Mouse (Mus musculus) v-Abl transformed pro-B cells (cell line): ENCODE data around the gene Crim1.

Experiments
- in situ Hi-C, 2 experiments: fragments of 400-800 bp; cut with MboI; formaldehyde crosslinking; loops; one replicate each; pipeline ENCODE4 v1.15.1; 2025; ENCODE audit not compliant: unreplicated experiment in 2 of 2

Crim1 gene

DNA sequence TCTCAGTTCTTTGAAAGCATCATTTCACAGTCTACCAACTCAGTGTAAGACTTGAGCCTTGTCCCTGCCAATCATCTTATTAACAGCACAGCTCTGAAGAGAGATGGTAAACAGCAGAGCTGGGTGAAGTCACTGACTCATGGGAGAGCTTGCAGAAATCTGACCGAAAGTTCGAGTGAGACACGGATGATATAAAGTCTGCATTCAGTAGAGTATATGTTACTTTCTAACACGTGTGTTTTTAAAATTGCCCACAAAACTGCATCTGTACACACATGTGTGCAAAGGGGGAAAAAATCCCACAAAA is 75.4 kb downstream of the Crim1 start:
- in situ Hi-C loops, result no loop called here

DNA sequence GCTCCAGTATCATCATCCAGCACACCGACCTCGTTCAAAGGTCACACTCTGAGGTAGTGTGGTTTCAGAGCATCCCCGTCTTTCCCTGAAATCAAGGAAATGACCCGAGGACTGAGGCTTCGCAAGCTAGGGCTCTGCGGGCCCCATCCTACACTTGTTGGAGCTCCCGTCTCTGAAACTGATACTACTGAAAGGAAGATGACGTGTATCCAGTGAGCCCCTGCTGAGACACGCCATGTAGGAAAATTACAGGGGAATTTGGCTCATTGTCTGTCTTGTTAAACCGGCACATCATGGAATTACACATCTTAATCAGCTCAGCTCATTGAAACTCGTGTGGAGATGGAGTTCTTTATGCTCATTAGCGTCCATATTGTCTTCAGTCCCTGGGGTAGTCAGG is 79.1 kb downstream of the Crim1 start:
- in situ Hi-C loops, result no loop called here

DNA sequence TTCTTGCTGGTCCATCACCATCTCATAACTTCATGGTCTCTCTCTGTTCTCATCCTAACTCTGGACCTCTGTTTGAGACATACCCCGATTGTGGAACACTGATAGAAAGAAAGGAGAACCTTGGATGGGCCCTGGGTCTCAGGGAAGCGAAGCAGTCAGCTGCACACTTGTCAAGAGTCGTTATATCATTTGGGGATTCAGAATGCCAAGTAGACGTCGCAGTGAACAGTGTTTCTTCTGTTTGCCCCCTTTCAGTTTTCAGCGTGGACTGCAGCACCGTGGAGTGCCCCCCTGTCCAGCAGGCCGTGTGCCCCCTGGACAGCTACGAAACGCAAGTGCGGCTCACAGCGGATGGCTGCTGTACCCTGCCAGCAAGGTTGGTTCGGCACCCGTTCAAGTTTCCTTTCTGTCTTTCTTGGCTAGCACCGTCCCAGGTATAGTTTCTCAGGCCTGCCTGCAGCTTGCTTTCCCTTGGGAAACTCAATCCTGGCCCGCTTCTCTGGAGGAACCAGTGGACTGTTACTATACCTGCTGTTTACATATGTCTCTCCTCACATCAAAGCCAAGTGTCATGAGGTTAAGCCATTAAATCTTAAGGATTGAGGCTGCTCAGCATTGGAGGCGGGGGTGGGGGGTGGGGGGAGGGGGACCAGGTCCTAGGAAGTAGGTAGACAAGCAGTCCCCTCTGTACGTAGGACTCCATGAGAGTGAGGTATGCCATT is 81.1 kb downstream of the Crim1 start:
- in situ Hi-C loops, result no loop called here

DNA sequence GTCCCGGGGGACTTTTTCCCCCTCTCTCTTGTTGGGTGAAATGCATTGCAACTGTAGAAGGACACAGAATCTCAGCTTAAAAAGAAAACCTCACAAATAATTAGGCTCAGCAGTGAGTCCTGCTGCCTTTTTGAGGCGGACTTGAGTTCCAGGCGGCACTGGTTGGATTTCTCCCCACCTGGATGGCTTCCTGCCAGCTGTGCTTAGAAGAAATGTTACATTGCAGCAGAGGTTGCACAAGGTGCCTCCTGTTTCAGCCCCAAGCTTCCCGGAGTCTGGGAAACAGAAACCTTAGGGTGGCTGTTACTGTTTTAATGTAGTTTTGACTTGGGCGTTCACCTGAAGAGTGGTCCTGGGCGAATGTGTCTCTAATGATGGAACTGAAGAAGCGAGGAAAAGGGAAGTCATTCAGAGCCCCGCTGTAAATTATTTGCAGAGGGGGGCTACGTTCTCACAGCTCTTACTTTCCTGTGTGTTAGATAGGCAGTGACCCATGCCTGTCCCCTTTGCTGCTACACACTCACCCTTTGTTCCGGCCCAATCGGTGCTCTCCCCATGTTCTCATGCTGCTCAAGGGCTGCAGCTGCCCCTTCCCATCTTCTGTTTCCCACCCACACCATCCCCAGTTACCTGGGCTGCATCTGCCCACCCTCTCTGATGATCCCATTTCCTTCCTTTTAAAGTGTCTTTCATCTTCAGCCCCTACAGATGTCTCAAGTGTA is 83.4 kb downstream of the Crim1 start:
- in situ Hi-C loops, result no loop called here

DNA sequence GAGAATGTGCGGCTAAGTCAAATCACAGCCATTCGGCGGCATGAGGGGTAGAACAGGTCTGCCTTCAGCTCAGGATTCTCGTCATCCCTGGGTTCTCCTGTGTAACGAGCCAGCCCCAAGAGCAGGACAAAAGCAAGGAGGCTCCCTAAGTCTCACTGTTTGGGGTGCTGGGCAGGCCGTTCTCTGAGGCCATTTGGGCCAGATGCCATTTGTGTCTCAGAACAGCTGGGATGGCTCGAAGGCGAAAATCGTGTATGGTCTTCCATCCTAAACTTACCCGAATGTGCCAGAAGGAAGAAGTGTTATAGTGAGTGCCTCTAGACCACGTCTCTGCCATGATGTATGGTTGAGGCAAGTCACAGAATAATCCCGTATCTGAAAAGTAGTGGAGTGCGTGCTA is 86.0 kb downstream of the Crim1 start:
- in situ Hi-C loops, result no loop called here

DNA sequence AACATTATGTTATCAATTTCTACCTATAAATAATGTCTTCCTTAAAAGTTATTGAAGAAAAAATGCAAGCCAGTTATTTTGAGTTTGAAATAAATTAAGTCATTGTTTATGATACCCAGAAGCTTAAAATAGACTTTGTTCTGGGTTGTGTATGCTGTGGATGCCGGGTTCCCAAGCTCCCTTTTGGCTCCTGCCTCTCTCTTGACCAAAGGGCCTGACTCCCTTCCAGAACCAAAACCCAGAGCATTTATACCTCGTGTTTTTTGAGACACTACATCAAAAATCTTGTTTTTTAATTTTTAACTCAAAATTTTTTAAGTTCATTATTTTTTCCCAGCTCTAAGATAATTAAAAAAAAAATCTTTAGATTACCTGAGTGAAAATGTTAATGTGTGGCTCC is 87.3 kb downstream of the Crim1 start:
- in situ Hi-C loops, result no loop called here

DNA sequence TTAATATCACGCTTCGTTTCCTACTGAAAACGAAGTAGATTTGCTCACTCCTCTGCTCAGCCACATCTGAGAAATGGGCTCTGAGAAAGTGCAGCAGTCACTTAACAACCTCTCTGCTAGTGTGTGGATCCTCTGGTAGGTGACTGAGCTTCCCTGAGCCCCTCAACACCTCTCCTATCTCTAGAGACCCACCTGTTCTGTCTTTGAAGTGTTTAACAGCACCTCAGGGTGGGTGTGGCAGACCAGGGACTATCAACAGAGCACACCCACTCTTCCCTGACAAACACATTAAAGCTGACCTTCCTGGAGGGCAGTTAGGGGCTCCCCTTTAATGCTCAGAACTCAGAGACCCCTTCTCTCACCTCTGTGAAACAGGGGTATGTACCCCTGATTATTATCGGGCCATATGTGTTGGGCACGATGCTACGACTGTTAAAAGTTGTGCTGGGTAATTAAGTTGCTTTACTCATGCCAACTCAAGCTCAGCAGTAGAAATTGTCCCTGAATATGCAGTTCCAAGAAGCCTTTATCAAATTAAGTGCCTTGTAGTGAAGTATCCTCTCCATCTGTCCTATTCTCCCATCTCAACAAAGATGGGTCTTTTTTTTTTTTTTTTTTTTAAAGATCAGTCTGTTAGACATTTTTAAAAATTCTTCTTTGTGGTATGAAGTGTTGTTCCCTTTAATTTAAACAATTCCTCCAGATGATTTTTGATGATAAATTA is 90.3 kb downstream of the Crim1 start:
- in situ Hi-C loops, result no loop called here

DNA sequence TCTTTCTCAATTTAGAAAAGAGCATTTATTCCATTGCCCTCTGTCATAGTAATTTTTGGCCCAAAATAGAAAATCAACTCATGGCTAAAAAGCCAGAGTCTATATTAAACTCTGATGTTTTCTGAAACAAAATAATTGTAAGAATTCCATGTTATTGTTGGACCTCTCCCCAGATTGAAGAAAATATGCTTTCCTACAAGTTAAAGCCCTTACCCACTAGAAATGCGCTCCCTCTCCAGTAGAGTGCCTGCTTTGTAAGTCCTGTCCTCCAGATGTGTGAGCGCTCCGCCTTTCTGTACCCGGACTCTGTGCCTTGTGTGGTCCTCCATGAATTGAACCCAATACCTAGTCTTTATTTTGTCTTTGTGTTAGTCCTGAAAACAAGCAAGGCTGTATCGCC is 91.0 kb downstream of the Crim1 start:
- in situ Hi-C loops, result no loop called here

DNA sequence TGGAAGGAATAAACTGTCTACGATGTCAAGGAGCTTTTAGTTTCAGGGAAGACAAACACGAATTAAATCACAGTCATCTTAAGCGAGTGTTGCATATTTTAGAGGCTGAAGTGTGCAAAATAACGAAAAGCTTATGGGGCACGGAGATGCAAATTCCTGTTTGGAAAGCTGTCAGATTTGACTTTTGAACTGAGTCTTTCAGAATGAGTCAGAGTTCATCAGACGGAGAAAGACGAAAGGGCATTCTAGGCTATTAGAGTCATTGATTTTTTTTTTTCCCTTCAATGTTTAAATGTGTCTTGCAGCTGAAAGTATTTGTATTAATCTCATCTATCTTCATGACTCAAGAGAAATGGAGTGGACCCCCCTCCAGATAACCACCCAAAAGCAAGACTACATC is 92.3 kb downstream of the Crim1 start:
- in situ Hi-C loops, result no loop called here

DNA sequence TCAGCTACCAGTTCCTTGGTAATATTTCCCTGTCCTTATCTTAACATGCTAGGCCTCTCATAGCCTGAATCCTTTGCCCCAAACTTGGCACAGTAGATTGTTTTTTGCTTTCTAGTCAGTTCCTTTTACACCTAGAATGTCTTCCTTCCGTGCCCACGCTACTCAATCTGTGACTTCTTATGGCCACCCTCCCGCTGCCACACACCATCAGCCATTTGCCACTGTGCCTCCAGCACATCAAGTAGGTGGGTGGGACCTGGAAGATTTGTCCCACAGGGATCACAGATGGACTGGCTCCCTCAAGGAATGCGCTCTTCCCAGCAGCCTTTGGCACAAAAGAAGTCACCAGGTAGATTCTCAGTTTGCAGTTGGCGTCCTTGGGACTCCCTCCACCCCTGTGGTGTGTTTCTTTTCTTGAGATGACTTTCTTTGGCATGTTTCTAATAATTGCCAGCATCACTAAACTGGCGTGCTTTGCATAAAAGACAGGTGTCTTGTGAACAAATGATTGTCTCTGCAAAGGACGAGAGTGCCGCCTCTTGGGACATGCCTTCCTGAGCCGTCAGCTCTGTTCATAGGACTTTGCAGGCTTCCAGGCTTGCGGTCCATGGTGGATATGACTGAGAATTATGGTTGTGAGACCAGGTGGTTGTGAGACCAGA is 92.9 kb downstream of the Crim1 start:
- in situ Hi-C loops, result no loop called here

DNA sequence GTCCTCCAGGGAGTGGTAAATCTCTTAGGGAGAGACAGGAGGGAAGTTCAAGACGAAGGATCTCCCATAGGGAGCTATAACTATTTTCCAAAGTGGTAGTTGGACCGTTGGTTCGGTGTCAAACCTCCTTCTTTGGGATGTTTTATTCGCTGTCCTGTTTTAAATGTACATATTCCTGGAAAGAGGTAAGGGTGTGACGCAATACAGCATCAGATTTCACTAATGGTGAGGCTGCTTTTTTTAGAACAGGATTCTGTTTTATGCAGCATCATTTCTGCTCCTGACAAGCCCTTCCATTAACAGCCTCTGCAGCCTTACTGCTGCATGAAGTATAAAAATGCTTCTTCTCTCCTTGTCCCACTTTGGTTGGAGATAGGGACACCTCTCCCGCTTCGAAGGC is 95.9 kb downstream of the Crim1 start:
- in situ Hi-C loops, result no loop called here

DNA sequence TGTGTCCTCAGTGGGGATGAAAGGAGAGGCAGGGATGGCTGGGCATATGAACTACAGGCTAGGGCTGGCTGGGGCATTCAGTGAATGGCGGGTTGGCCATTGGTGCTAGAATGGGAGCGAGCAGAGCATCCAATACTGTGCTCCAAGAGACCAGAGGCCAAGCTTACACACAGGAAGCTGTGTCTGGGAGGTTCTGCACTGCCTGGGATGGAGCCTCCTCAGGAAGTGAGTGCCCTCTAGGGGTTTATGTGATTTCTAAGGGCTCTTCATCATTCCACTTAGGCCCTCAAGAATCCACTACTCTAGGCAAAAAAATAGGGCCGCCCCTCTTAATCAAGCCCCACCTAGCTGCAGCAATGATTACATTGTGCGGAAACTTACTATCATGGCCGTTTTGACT is 98.1 kb downstream of the Crim1 start:
- in situ Hi-C loops, result no loop called here

DNA sequence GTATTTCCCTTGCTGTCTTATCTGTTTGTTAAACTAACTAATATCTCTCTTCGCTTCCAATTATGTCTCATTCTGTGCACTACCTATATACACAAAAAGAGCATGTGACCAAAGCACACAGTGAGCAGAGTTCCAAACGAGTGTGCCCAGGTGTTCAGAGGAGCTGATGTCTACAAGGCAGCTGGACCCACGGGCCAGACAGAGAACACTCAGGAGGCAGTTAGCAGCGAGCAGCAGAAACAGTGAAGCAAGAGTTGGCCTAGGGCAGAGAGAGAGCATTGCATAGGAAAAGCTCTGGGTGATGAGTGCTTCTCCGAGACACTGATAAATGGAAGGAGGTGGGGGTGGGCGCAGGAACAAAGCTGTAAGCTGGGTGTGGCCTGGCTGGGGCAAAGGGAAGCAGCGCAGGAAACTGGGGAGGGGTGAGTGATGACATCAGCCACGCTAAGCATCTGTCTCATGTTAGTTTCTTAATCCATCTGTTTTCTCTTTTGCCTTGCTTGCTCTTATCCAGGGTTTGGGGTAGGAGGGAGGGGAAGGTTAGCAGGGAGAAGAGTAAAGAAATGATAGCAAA is 99.0 kb downstream of the Crim1 start:
- in situ Hi-C loops, result no loop called here

DNA sequence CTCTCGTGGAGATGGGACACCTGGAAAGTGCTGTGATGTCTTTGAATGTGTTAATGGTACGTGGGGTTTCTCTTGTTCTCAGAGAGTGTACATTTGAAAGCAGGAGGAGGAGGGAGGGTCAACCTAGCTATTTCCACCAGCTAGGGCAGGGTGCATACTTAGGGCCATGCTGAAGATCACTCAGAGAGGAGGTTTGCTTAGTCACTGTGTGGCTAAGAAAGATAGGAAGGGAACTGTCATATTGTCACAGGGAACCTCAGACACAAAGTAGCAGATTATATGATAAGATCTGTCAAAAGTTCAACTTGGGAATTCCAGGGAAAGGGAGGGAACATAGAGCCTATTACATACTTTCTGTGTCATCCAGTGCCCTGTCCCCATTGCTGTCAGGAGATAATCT is 103.0 kb downstream of the Crim1 start:
- in situ Hi-C loops, result no loop called here

DNA sequence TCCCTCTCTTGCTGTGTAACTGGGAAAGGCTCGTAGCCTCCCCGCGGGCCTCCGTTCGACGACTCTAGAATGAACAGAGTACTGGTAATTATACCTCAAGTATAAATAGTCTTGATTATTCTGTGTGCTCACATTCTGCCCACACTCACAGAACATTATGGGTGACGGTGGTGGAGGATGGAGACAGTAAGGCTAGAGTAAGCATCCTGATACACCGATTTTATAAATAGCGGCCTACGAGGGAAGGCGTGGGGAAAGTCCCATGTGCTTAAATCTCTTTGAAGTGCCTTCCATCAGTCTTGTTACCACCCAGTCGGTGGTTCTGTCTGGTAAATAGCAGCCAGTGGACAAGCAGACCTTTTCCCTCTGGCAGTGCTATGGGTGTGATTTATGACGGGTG is 104.0 kb downstream of the Crim1 start:
- in situ Hi-C loops, result no loop called here

DNA sequence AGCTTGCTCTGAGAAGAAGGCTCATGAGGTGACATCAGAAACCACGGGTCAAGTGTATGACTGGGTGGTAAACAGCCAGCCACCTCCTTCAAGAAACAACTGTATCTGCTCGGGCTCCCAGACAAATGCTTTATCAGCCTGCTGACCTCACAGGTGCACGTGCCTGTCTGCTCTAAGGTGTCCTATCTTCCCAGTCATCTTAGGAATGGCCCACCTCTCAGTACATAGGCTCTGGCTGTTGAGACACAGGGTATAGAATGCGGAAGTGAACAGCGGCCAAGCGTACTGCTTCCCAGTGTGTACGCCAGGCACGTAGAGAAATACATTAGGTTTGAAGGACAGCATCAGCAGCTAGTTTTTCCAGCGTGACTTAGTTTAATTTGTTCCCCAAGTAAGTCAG is 106.4 kb downstream of the Crim1 start:
- in situ Hi-C loops, result no loop called here

DNA sequence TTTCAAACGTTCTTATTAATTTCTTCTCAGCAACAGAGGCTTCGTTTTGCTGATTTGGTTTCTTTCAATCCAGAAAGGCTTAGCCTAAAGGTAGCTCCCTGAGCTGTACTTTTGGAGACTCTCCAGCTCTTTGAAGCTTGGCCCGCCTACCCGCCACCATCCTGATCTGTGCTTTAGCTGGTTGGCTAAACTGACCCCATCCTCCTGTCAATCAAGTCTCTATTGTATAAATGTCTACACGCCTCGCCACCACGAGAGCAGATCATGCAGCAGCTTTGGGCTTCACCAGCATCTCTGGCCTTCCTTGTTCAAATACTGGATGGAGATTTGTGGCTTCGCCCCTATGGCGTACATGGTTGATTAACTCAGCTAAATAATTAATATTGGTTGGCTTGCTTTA is 108.2 kb downstream of the Crim1 start:
- in situ Hi-C loops, result no loop called here

DNA sequence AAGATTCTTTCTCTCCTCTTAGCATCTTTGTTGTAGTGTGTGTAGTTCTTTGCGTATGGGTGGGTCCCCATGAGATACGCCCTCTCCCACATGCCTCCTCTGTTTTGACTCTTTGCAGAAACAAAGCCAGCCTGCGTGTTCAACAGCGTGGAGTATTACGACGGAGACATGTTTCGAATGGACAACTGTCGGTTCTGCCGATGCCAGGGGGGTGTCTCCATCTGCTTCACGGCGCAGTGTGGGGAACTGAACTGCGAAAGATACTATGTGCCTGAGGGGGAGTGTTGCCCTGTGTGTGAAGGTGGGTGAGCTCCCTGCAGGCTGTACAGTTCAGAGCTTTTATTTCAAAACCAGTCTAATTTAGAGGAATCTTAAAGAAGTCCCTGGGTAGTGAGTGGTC is 113.0 kb downstream of the Crim1 start:
- in situ Hi-C loops, result no loop called here

DNA sequence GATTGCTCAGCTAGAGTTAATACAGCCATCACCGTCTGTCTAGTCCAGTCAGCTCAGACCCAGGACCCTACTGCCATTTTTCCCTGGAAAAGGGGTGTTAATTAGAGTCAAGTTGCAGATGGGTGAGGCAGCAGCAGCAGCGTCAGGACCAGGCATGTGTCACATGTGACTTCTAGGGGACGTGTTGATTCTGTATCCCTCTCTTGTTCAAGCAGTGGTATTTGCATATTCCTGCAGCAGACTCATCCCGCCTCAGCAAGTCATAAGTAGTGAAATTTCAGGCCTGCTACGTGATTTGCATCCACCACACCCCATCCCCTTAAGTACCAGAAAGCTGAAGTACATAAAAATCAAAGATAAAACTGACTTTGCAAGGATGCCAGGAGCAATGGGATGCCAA is 113.6 kb downstream of the Crim1 start:
- in situ Hi-C loops, result no loop called here

DNA sequence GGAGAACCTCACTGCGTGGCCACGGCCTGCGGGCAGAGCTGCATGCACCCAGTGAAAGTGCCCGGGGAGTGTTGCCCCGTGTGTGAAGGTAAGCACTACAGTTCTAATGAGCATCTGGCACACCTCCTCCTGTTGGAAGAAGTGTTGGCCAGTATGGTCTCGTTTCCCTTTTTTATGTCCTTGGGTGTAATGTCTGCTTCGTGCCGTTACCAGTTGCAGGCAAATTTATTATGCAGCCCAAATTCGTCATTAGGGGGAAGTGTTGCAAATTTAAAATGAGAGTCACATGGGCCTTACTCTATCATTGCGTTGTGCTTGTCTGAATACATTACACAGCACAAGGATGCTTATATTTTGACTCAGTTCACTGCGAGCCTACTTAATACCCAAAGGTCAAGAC is 115.6 kb downstream of the Crim1 start:
- in situ Hi-C loops, result no loop called here

DNA sequence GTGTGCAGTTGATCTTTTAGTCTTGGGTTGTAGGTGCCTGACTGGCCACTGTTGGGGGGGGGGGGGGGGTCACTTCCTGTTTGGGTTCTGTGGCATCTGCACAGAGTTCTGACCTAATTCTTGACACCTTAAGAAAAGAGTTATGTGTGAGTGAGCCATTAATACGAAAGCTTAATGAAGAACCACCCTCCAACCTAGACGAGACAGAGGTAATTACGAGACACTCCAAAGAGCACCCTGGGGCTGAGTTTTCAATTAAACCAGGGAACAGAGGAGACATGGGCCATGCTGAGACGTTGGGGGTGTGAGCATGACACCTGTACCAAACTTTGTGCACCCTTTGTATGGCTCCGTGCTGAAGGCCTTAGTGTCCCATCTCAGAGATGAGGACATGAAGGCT is 117.3 kb downstream of the Crim1 start:
- in situ Hi-C loops, result no loop called here
